Mouse (Mus musculus) erythroblast, embryonic 14.5 days (primary cell): Measurements from ENCODE around the gene Nckap5.

Experiments used
- GATA1 ChIP-seq: IDR thresholded peaks from 2 replicates; pipeline ENCODE4 v1.6.1; 2012; ENCODE audit warnings: low read length, inconsistent platforms, mixed read lengths
- TAL1 ChIP-seq: IDR thresholded peaks from 3 replicates; pipeline ENCODE4 v1.6.1; 2012; ENCODE audit warnings: low read length, inconsistent platforms, mixed read lengths

DNA sequence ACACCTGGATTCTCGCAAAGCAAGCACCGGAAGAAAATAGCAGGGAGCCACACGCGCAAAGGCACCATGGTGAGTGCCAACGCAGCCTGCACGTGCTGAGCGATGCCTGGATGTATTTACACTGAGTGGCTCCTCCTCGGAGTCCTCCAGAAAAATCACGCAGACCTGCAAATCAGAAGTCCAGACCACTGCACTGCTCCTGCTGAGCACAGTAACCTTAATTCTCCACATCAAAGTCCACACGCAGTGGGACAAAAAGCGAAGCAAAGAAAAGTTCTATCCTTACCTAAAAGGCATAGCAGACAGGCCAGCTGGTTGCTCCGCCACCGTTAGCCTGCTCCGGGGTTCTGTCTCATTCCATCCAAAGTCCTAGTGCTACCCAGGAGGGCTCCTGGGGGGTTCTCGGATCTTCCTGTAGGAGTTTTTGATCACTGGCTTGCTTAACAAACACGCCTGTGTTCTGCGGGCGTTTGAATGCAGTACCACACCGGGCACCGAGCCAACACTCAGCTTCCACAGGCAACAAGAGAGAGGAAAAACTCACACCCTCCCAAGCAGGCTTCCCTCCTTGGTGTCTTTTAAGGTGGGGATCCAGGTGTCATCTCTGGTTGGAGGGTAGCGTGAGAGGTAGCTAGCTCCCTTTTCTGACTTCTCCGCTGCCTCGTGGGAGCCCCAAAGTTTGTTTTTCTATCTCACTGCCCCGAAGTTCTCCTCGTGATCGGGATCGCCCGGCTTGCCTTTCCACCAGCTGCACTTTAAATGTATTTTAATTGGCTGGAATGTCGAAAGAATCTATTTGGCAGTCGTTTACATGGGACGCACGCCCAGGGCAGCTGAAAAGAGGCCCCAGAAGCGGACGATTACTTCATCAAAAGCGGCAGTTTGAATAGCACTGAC, at the start of gene Nckap5:
- no peak for TF ChIP-seq GATA1
- no peak for TF ChIP-seq TAL1
